Mouse (Mus musculus): ENCODE data around the gene 4930404N11Rik. TPM values are rescaled to one million over a fixed set of nuclear protein-coding genes. Genes with fewer than 3 reads are reported as not detected.

Gene 4930404N11Rik
- polyA plus RNA-seq, 1 experiment from 2014 or later, result 1.5 TPM

DNA sequence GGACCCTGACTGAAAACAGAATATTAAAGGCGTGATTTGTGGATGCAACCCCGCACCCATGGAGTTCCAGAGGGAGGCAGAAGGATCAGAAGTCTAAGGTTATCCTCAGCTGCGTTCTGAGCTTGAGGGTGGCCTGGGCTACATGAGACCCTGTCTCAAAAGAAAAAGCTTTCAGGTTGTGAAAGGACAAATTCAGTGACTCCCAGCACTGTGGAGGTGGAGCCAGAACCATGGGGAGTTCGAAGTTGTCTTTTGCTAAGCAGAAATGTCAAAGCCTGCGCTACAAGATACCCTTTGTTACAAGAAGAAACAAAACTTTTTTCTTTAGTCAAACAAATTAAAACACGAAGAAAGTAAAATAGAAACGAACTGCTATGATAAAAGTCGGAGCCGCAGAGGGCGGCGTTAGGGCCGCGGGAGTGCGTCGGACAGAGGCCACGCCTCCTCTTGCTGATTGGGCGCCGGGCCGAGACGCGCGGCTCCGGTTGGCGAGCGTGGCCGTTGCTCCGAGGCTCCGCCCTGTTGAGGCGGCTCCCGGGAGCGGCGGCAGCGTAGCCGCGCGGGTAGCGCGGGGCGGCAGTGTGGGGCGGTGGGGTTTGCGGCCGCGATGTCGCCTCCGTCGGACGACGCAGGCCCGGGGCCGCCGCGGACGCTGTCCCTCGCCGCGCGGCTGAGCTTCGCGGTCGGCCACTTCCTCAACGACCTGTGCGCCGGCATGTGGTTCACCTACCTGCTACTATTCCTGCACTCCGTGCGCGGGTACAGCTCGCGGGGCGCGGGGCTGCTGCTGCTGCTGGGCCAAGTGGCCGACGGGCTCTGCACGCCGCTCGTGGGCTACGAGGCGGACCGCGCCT lies 8.4 kb downstream of the 4930404N11Rik start, which contains the start of gene Mfsd12:
TSS of gene Mfsd12 (plus strand) at position 501 of the 854 bp plus-strand sequence.
- peak; percentile 78 for ATAC-seq
- 2% methylated on average over 73 of the region's 79 CpGs for WGBS
- Histone ChIP-seq H3K4me1 (replicated peaks; ENCODE audit: control insufficient read depth, insufficient read depth, low read length) (peaks cover 9% of the 10 kb centered on the region), H3K4me2 (replicated peaks; ENCODE audit: low read depth) (peak within 1 kb of the TSS; percentile 95), H3K4me3 (ENCODE audit: low read depth, low read length) (peak within 1 kb of the TSS; percentile 78), H3K36me3 (ENCODE audit: control insufficient read depth, insufficient read depth) (peaks cover 9% of the 10 kb centered on the region; the same call in 1 of the 2 replicates), H3K27me3 (replicated peaks; ENCODE audit: control insufficient read depth, insufficient read depth, low read length) (no peaks in the 10 kb centered on the region), H3K9ac (ENCODE audit: low read depth, low read length) (peak within 1 kb of the TSS; percentile 78), H3K9me3 (ENCODE audit: control insufficient read depth) (no peaks in the 10 kb centered on the region), H3K27ac (ENCODE audit: low read depth, low read length) (peak within 1 kb of the TSS; percentile 87)
- TF ChIP-seq CTCF (IDR thresholded peaks at IDR 0.05; ENCODE audit: low read depth), result no peak

DNA sequence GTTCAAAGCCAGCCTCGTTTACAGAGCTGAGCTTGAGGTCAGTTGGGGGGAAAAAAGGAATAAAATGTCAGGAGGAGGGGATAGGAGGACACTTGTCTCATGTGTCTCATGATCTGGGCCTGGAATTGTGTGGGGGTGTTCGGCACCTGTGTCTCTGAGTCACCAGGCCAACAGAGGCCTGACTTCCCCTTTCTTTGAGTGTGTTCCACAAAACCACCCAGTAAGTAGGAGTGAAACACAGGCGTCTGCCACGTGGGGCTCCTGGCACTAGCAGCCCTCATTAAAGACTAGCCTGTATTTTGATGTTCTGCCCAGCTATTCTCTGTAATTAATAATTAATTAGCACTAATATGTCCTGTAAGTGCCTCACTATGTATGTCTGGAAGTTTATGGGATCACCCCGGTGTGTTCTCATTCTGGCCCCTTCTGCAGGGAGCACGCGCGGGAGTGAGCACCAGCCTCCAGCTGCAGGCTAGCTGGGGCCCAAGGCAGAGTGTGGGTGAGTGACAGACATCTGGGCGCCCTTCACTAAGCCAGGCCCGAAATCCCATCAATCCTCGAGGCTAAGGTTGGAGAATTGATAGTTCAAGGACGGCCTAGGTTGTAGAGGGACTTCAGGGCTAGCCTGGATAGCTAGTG lies 9.1 kb downstream of the 4930404N11Rik start:
- no peak for ATAC-seq
- peak overlapping the region; percentile 78 for H3K4me3 ChIP-seq (ENCODE audit: low read depth, low read length)
- H3K27ac ChIP-seq (ENCODE audit: low read depth, low read length), result no peak overlapping the region
- H3K36me3 ChIP-seq (ENCODE audit: control insufficient read depth, insufficient read depth), result peaks cover 3% of the 10 kb centered on the region; the same call in 1 of the 2 replicates
- H3K4me2 ChIP-seq (replicated peaks; ENCODE audit: low read depth), result peak overlapping the region; percentile 95
- no peak for TF ChIP-seq CTCF (IDR thresholded peaks at IDR 0.05; ENCODE audit: low read depth)
- H3K4me1 ChIP-seq (replicated peaks; ENCODE audit: control insufficient read depth, insufficient read depth, low read length), result peaks cover 6% of the 10 kb centered on the region; the same call in 1 of the 2 replicates
- H3K9me3 ChIP-seq (ENCODE audit: control insufficient read depth), result no peaks in the 10 kb centered on the region
- 34% methylated on average over 12 of the region's 12 CpGs for WGBS
- peak overlapping the region; percentile 78; the same call in 1 of the 2 replicates for H3K9ac ChIP-seq (ENCODE audit: low read depth, low read length)
- no peaks in the 10 kb centered on the region for H3K27me3 ChIP-seq (replicated peaks; ENCODE audit: control insufficient read depth, insufficient read depth, low read length)

DNA sequence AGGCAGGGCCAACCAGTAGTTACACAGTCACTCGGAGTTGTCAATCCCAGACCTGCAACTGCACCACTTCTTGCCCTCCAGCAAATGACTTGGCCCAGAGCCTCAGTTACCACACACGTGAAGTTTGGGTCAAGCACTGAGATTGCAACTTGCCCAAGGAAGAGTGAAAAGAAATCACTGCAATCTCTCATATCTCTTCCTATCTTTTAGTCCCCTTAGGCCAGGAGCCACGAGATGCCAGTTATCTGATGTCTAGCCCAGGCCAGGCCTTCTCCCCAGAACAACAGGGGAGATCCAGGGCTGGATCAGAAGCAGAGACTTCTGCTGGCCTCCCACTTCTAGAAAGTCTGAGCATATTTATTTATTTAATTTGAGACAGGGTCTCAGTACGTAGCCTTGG lies 10.1 kb downstream of the 4930404N11Rik start:
- H3K9ac ChIP-seq (ENCODE audit: low read depth, low read length), result no peak overlapping the region
- H3K9me3 ChIP-seq (ENCODE audit: control insufficient read depth), result no peaks in the 10 kb centered on the region
- no peak for TF ChIP-seq CTCF (IDR thresholded peaks at IDR 0.05; ENCODE audit: low read depth)
- no peak for ATAC-seq
- no peak overlapping the region for H3K27ac ChIP-seq (ENCODE audit: low read depth, low read length)
- no peaks in the 10 kb centered on the region for H3K36me3 ChIP-seq (ENCODE audit: control insufficient read depth, insufficient read depth)
- H3K4me1 ChIP-seq (replicated peaks; ENCODE audit: control insufficient read depth, insufficient read depth, low read length), result peaks cover 6% of the 10 kb centered on the region; the same call in 1 of the 2 replicates
- H3K4me2 ChIP-seq (replicated peaks; ENCODE audit: low read depth), result no peak overlapping the region
- no peaks in the 10 kb centered on the region for H3K27me3 ChIP-seq (replicated peaks; ENCODE audit: control insufficient read depth, insufficient read depth, low read length)
- 91% methylated on average over 4 of the region's 4 CpGs for WGBS
- H3K4me3 ChIP-seq (ENCODE audit: low read depth, low read length), result no peak overlapping the region

DNA sequence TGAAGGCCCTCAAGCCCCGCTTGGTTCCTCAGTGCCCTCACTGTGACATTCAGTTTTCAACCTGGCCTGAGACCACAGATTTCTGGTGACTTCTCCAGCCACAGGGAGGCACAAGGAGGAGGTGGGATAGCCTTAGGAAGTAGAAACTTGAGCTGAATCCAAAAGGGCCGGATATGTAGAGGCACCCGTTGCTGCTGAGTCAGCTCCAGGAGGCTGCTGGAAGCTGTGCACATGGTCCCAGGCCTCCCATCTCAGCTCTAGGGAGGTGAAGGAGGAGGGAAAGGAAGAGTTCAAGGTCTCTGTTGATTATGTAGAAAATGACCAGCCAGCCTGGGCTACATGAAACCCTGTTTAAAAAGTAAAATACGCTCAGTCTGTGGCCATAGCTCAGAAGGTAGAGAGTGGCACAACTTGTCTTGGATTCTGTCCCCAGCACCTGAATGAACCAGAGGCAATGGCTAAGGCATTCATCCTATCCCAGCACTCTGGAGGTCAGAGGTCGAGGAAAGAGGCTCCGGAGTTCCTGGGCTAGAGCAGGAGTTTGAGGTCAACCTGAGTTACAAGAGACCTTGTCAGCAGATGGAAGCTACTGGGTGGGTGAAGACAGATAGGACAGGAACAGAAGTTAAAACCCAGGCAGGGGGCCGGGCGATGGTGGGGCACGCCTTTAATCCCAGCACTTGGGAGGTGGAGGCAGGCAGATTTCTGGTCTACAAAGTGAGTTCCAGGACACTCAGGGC lies 10.7 kb downstream of the 4930404N11Rik start:
- Histone ChIP-seq H3K27me3 (replicated peaks; ENCODE audit: control insufficient read depth, insufficient read depth, low read length) (no peaks in the 10 kb centered on the region), H3K36me3 (ENCODE audit: control insufficient read depth, insufficient read depth) (no peaks in the 10 kb centered on the region), H3K4me3 (ENCODE audit: low read depth, low read length) (no peak overlapping the region), H3K9me3 (ENCODE audit: control insufficient read depth) (no peaks in the 10 kb centered on the region), H3K4me1 (replicated peaks; ENCODE audit: control insufficient read depth, insufficient read depth, low read length) (peaks cover 6% of the 10 kb centered on the region; the same call in 1 of the 2 replicates), H3K4me2 (replicated peaks; ENCODE audit: low read depth) (no peak overlapping the region), H3K27ac (ENCODE audit: low read depth, low read length) (no peak overlapping the region; the same call in 1 of the 2 replicates), H3K9ac (ENCODE audit: low read depth, low read length) (no peak overlapping the region)
- TF ChIP-seq CTCF (IDR thresholded peaks at IDR 0.05; ENCODE audit: low read depth), result no peak
- 69% methylated on average over 9 of the region's 9 CpGs for WGBS
- no peak for ATAC-seq

DNA sequence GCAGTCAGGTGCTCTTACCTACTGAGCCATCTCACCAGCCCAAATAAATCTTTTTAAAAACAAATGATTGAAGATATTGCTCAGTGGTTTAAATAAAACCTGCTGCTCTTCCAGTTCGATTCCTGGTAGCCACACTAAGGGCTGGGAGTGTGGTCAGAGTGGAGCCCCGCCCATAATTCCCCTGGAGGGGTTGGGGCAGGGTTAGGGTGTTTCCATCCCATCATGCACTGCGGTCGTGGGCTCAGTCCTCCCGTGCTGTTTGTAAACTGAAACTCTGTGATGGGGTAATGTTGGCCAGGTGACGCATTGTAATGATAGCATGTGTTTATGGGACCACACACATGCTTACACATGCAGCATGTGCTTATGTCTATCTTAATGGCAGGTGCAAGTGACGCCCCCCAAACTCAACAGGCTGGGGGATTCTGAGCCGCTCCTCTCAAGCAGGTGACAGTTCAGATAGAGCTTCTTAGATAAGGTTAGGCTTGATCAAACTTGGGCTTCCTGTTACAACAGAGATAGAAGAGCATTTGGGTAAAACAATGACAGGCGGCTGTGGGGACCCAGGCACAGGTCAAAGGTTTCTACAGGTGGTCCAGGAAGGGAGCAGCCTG lies 13.8 kb downstream of the 4930404N11Rik start:
- Histone ChIP-seq H3K9ac (ENCODE audit: low read depth, low read length) (no peak overlapping the region), H3K27ac (ENCODE audit: low read depth, low read length) (no peak overlapping the region), H3K36me3 (ENCODE audit: control insufficient read depth, insufficient read depth) (peaks cover 13% of the 10 kb centered on the region; the same call in 1 of the 2 replicates), H3K9me3 (ENCODE audit: control insufficient read depth) (no peaks in the 10 kb centered on the region), H3K27me3 (replicated peaks; ENCODE audit: control insufficient read depth, insufficient read depth, low read length) (no peaks in the 10 kb centered on the region), H3K4me3 (ENCODE audit: low read depth, low read length) (no peak overlapping the region), H3K4me2 (replicated peaks; ENCODE audit: low read depth) (0 out of 2 replicates have a peak overlapping the region, but pooled peaks have one; percentile 21), H3K4me1 (replicated peaks; ENCODE audit: control insufficient read depth, insufficient read depth, low read length) (no peaks in the 10 kb centered on the region)
- ATAC-seq, result no peak
- no peak for TF ChIP-seq CTCF (IDR thresholded peaks at IDR 0.05; ENCODE audit: low read depth)
- WGBS, result 12% methylated on average over 9 of the region's 9 CpGs

Measured in intestine, postnatal 0 days (tissue).